Mouse (Mus musculus): ENCODE measurements at regions not wholly inside any gene's neighbourhood (a gene's known extent, or its start where the extent isn't known, plus 50 kb on each side); places are given as distances from the start of the nearest gene placed in this dataset.

- ChIA-PET CTCF (no interaction called here), POLR2A (no interaction called here)
- no peaks in the 10 kb centered on the region for H3K27me3 ChIP-seq
- ATAC-seq (no peak), DNase-seq (ENCODE audit: low read depth, low spot score) (no peak)
- TF ChIP-seq CTCF (IDR thresholded peaks at IDR 0.05), result no peak
- in situ Hi-C loops (cut with MboI; ENCODE audit: low pct_unique_long_range_greater_than_20kb), result no loop called here
Observed at GRCm38 (mm10) chr16:7559177-7559576, 865.8 kb downstream of the Tmem114 start.

- no peaks in the 10 kb centered on the region for H3K27me3 ChIP-seq
- no peak for TF ChIP-seq CTCF (IDR thresholded peaks at IDR 0.05)
- POLR2A ChIA-PET, result no interaction called here
- ATAC-seq, result no peak
- no peak for DNase-seq (ENCODE audit: low read depth, low spot score)
- in situ Hi-C loops (cut with MboI; ENCODE audit: low pct_unique_long_range_greater_than_20kb), result no loop called here
- CTCF ChIA-PET, result no interaction called here
Observed at GRCm38 (mm10) chr16:7558637-7559036, 866.3 kb downstream of the Tmem114 start.

DNA sequence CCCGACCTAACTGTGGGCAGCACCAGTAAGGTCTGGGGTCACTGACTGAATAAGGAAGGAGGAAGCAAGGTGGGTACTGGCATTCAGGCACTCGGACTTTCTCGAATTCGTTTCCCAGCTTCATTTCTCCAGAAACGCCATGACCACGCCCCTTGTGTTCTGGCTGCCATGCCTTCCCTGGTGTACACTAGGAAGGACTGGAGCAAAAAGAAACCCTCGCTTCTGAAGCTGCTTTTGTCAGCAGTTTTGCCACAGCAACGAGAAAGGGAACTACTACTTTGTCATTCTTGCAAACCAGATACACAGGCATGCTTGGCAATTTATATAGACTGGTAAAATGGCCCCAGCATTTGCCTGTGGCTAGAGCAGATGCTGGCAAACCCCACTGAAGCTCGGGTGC lies 869.0 kb downstream of the Tmem114 start:
- in situ Hi-C loops (cut with MboI; ENCODE audit: low pct_unique_long_range_greater_than_20kb), result no loop called here
- no peaks in the 10 kb centered on the region for H3K27me3 ChIP-seq
- ATAC-seq (no peak), DNase-seq (ENCODE audit: low read depth, low spot score) (no peak)
- CTCF ChIA-PET, result no interaction called here
- POLR2A ChIA-PET, result no interaction called here
- no peak for TF ChIP-seq CTCF (IDR thresholded peaks at IDR 0.05)

- ChIA-PET POLR2A (interaction anchor here (0.6 kb wide), 1 partner anchor 651 kb away, joined by 4 read pairs; no protein-coding TSS in a partner anchor), CTCF (no interaction called here)
- TF ChIP-seq CTCF (IDR thresholded peaks at IDR 0.05), result no peak
- DNase-seq (ENCODE audit: low read depth, low spot score) (no peak), ATAC-seq (no peak)
- H3K27me3 ChIP-seq, result no peaks in the 10 kb centered on the region
- in situ Hi-C loops (cut with MboI; ENCODE audit: low pct_unique_long_range_greater_than_20kb), result no loop called here
Observed at GRCm38 (mm10) chr16:7549568-7549967, 875.4 kb downstream of the Tmem114 start.

DNA sequence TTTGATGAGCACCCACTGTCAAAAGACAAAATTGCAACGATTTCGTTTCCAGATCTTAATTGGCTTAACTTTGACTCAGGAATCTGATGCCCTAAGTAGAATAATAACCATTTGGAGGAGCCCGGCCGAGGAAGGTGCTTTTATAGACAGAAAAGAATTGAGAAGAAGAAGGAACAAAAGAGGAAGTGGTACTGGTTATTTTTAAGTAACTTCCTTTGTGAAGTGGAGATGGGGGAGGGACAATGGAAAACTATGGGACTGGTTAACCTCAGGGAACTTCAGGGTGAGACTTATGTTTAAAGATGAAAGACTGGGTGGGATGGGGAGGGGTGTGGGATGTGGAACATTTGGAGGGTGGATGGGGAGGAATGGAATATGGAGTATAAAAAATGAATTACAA lies 880.9 kb downstream of the Tmem114 start:
- DNase-seq (ENCODE audit: low read depth, low spot score), result no peak
- ChIA-PET CTCF (no interaction called here), POLR2A (no interaction called here)
- H3K27me3 ChIP-seq, result no peaks in the 10 kb centered on the region
- in situ Hi-C loops (cut with MboI; ENCODE audit: low pct_unique_long_range_greater_than_20kb), result no loop called here
- no peak for TF ChIP-seq CTCF (IDR thresholded peaks at IDR 0.05)
- no peak for ATAC-seq

GRCm38 (mm10) chr16:7529811-7530210 lies 895.1 kb downstream of the Tmem114 start:
- no peak for DNase-seq (ENCODE audit: low read depth, low spot score)
- TF ChIP-seq CTCF (IDR thresholded peaks at IDR 0.05), result no peak
- POLR2A ChIA-PET, result no interaction called here
- H3K27me3 ChIP-seq, result no peaks in the 10 kb centered on the region
- CTCF ChIA-PET, result no interaction called here
- ATAC-seq, result no peak
- in situ Hi-C loops (cut with MboI; ENCODE audit: low pct_unique_long_range_greater_than_20kb), result no loop called here

DNA sequence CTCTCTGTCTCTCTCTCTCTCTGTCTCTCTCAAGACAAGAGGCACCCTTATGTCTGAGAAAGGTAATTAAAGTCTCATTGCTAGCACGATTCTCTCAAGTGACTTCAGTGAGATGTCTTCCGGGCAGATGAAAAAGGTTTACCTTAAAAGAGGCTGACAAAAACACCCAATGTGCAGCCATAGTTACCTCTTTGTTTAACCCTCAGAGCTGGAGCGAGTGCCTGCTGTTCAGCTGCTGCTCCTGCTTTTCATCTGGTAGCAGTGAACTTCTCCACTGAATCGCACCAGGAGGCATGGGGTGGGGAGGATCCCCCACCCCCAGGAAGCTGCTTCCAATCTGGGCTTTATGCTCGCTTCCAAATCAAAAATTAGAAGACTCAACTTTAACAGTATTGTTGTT lies 896.0 kb downstream of the Tmem114 start:
- in situ Hi-C loops (cut with MboI; ENCODE audit: low pct_unique_long_range_greater_than_20kb), result no loop called here
- DNase-seq (ENCODE audit: low read depth, low spot score), result no peak
- TF ChIP-seq CTCF (IDR thresholded peaks at IDR 0.05), result no peak
- CTCF ChIA-PET, result no interaction called here
- POLR2A ChIA-PET, result no interaction called here
- ATAC-seq, result no peak
- H3K27me3 ChIP-seq, result no peaks in the 10 kb centered on the region

- ChIA-PET POLR2A (no interaction called here), CTCF (no interaction called here)
- TF ChIP-seq CTCF (IDR thresholded peaks at IDR 0.05), result no peak
- ATAC-seq (no peak), DNase-seq (ENCODE audit: low read depth, low spot score) (no peak)
- in situ Hi-C loops (cut with MboI; ENCODE audit: low pct_unique_long_range_greater_than_20kb), result no loop called here
- no peaks in the 10 kb centered on the region for H3K27me3 ChIP-seq
Observed at GRCm38 (mm10) chr16:7527923-7528776, 896.8 kb downstream of the Tmem114 start.

DNA sequence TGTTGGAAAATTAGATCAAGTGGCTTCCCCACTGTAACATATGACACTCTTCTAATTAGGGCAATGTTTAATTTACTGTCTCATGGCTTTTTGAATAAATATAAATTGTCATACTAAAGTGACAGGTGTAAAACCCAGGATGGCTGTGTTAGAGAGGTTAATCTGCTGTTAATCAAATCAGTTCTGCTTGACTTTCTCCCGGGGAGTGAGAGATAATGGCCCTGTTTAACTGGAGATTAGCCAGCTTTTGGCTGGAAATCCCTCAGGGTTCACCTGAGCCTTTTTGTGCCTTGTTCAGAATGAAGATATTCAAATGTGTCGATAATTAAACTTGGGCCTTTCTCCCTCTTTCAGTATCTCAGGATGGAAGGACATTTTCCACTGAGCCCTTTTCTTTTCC lies 906.2 kb downstream of the Tmem114 start:
- TF ChIP-seq CTCF (IDR thresholded peaks at IDR 0.05), result no peak
- DNase-seq (ENCODE audit: low read depth, low spot score) (no peak), ATAC-seq (no peak)
- in situ Hi-C loops (cut with MboI; ENCODE audit: low pct_unique_long_range_greater_than_20kb), result no loop called here
- POLR2A ChIA-PET, result no interaction called here
- H3K27me3 ChIP-seq, result no peaks in the 10 kb centered on the region
- CTCF ChIA-PET, result no interaction called here
